Mouse (Mus musculus): ENCODE data around the gene Psmg3.

DNA sequence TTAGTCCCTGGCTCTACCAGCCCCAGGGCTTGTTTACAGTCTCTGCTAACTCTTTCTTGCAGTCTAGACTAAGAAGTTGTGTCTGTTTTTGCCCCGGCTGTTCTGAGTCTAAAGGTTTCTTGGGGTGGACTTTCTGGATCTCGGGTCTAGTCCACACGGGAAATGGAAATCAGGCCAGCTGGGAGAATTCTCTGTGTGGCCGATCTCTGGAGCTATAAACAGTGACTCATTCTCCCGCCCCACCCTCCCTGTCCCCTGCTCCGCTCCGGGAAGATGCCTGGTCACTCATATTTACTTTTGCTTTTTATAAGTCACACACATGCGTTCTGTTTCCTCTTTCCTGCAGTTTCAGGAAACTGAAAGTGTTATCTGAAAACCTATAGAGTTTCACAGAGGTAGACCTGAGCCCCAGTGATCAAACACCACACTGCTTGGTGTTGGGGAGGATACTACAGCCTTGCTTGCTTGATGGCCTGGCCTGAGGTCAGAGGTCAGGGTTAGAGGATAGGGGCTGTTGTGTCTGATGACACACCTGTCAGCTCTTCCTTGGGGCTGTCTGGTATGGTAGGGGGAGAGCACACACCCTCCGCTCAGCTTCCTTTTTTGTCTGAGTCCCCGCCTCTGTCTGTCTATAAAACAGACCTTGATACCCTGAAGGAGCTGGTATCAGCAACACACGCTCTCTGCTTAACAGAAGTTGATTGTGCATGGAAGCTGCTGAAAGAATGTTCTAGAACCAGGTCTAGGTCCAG is 33.2 kb downstream of the Psmg3 start:
- TF ChIP-seq CTCF (IDR thresholded peaks at IDR 0.05; ENCODE audit: borderline replicate concordance, insufficient read depth, low read depth, low read length) (no peak), POLR2A (IDR thresholded peaks at IDR 0.05; ENCODE audit: borderline replicate concordance, insufficient read depth, low read length) (no peak)

Data from cerebellum, adult 2 months (tissue).